Mouse (Mus musculus): Measurements from ENCODE around the gene Tmem51. TPM values are rescaled to one million over a fixed set of nuclear protein-coding genes. Genes with fewer than 3 reads are reported as not detected.

Tmem51 gene
- total RNA-seq, 1 experiment = 13.6 TPM

DNA sequence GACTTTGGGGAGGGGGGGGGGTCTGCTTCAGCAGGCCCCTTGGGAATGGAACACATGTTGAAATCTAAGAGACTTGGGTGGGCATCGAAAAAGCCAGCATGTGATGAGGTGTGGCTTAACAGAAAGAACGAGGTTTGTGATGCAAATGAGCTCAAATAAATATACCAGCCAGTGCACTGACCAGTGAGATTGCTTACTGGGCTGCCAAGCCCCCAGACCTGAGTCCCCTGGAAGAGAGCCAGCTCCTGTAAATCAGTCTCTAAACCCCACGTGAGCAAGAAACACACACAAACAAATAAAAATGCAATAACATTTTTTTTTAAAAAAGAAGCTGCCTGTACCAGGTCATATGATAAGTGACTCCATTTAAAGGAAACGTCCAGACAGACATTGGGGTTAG is 17.5 kb downstream of the Tmem51 start:
- in situ Hi-C loops (cut with MboI; ENCODE audit: low sequenced_read_pairs in 2 of 2, unreplicated experiment in 2 of 2) = no loop called here
- Histone ChIP-seq H3K36me3 (ENCODE audit: control insufficient read depth, insufficient read depth, low read length, poor library complexity, severe bottlenecking) (no peaks in the 10 kb centered on the region), H3K27ac (ENCODE audit: insufficient read depth, low read depth, low read length, poor library complexity, severe bottlenecking) (peak overlapping the region; percentile 73; the same call in 1 of the 2 replicates), H3K4me1 (ENCODE audit: control insufficient read depth in 2 of 2, insufficient read depth in 2 of 2, low read length in 2 of 2, poor library complexity in 1 of 2) (peaks cover 49 to 58% of the 10 kb centered on the region in 2 experiments), H3K9ac (ENCODE audit: insufficient read depth, low read depth, low read length, poor library complexity, severe bottlenecking) (0 out of 2 replicates have a peak overlapping the region, but pooled peaks have one; percentile 51), H3K9me3 (ENCODE audit: control insufficient read depth, insufficient read depth, low read depth, low read length) (no peaks in the 10 kb centered on the region), H3K4me3 (ENCODE audit: insufficient read depth in 1 of 2, low read depth in 1 of 2, low read length in 2 of 2, poor library complexity in 1 of 2, severe bottlenecking in 1 of 2) (no peak overlapping the region)
- DNase-seq (ENCODE audit: low read depth, low spot score) = no peak
- TF ChIP-seq CHD2 (IDR thresholded peaks at IDR 0.05; ENCODE audit: low read depth, low read length) = no peak
- TF ChIP-seq HCFC1 (IDR thresholded peaks at IDR 0.05; ENCODE audit: borderline replicate concordance, insufficient read depth, low read length) = no peak
- no peak for TF ChIP-seq MAFK (IDR thresholded peaks at IDR 0.05; ENCODE audit: insufficient read depth, low read depth, low read length)
- no peak for TF ChIP-seq ZNF384 (IDR thresholded peaks at IDR 0.05; ENCODE audit: low read depth, low read length)
- no peak for TF ChIP-seq ZC3H11A (IDR thresholded peaks at IDR 0.05; ENCODE audit: borderline replicate concordance, low read depth, low read length)

DNA sequence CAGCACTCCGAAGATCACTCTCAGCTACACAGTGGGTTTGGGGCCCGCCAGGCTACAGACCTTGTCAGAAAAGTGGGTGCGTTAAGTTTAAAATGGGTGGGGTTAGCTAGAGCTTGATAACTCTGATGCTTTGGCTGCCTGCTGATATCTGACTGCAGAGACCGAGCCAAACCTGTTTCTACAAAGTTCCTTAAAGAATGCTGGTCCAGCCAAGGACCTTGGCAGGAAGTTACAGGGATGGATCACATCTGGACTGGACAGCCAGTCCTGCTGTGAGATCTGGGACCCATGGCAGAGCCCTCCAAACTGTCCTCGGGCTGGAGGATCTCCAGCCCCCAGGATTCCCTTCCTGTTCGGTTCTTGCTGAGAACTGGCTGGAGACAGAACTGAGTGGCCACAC is 18.3 kb downstream of the Tmem51 start:
- H3K4me1 ChIP-seq (ENCODE audit: control insufficient read depth in 2 of 2, insufficient read depth in 2 of 2, low read length in 2 of 2, poor library complexity in 1 of 2) = peaks cover 54 to 61% of the 10 kb centered on the region in 2 experiments
- no peak for TF ChIP-seq HCFC1 (IDR thresholded peaks at IDR 0.05; ENCODE audit: borderline replicate concordance, insufficient read depth, low read length)
- TF ChIP-seq CHD2 (IDR thresholded peaks at IDR 0.05; ENCODE audit: low read depth, low read length) = no peak
- no peak for TF ChIP-seq ZNF384 (IDR thresholded peaks at IDR 0.05; ENCODE audit: low read depth, low read length)
- TF ChIP-seq ZC3H11A (IDR thresholded peaks at IDR 0.05; ENCODE audit: borderline replicate concordance, low read depth, low read length) = no peak
- no peak for TF ChIP-seq MAFK (IDR thresholded peaks at IDR 0.05; ENCODE audit: insufficient read depth, low read depth, low read length)
- H3K27ac ChIP-seq (ENCODE audit: insufficient read depth, low read depth, low read length, poor library complexity, severe bottlenecking) = peak overlapping the region; percentile 73

DNA sequence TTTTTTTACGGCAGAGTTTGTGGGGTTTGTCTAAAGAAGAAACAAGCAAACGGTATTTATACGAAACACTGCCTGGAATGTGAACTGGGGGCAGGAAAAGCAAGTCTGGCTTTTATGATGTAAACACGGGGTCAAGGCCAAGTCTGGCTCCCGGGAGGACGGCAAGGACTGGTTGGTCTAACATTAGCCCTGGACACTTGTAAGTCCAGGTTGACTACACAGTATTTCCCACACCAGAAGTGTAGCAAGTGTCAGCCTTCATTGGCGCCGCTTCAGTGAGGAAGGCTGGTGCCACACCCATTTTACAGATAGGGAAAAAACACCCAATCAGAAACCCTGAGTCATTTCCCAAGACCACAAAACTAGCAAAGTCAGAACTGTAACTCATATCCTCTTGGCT is 18.8 kb downstream of the Tmem51 start:
- Histone ChIP-seq H3K4me1 (ENCODE audit: control insufficient read depth in 2 of 2, insufficient read depth in 2 of 2, low read length in 2 of 2, poor library complexity in 1 of 2) (peaks cover 51 to 62% of the 10 kb centered on the region in 2 experiments), H3K4me3 (ENCODE audit: insufficient read depth in 1 of 2, low read depth in 1 of 2, low read length in 2 of 2, poor library complexity in 1 of 2, severe bottlenecking in 1 of 2) (0 out of 4 replicates have a peak overlapping the region, but pooled peaks of 1 of the 2 experiments have one; percentile 6), H3K36me3 (ENCODE audit: control insufficient read depth, insufficient read depth, low read length, poor library complexity, severe bottlenecking) (no peaks in the 10 kb centered on the region), H3K27ac (ENCODE audit: insufficient read depth, low read depth, low read length, poor library complexity, severe bottlenecking) (peak overlapping the region; percentile 73), H3K9ac (ENCODE audit: insufficient read depth, low read depth, low read length, poor library complexity, severe bottlenecking) (no peak overlapping the region), H3K9me3 (ENCODE audit: control insufficient read depth, insufficient read depth, low read depth, low read length) (no peaks in the 10 kb centered on the region)
- no peak for DNase-seq (ENCODE audit: low read depth, low spot score)
- TF ChIP-seq CHD2 (IDR thresholded peaks at IDR 0.05; ENCODE audit: low read depth, low read length) (0 out of 2 replicates have a peak, but pooled peaks have one; percentile 27), MAFK (IDR thresholded peaks at IDR 0.05; ENCODE audit: insufficient read depth, low read depth, low read length) (0 out of 2 replicates have a peak, but pooled peaks have one; percentile 26), ZC3H11A (IDR thresholded peaks at IDR 0.05; ENCODE audit: borderline replicate concordance, low read depth, low read length) (no peak), ZNF384 (IDR thresholded peaks at IDR 0.05; ENCODE audit: low read depth, low read length) (no peak), HCFC1 (IDR thresholded peaks at IDR 0.05; ENCODE audit: borderline replicate concordance, insufficient read depth, low read length) (no peak)
- in situ Hi-C loops (cut with MboI; ENCODE audit: low sequenced_read_pairs in 2 of 2, unreplicated experiment in 2 of 2) = no loop called here

More for the DNA sequence above, 18.3 kb downstream of the Tmem51 start:
- H3K9ac ChIP-seq (ENCODE audit: insufficient read depth, low read depth, low read length, poor library complexity, severe bottlenecking) = peak overlapping the region; percentile 33; the same call in 1 of the 2 replicates
- in situ Hi-C loops (cut with MboI; ENCODE audit: low sequenced_read_pairs in 2 of 2, unreplicated experiment in 2 of 2) = no loop called here
- no peak for DNase-seq (ENCODE audit: low read depth, low spot score)
- H3K4me3 ChIP-seq (ENCODE audit: insufficient read depth in 1 of 2, low read depth in 1 of 2, low read length in 2 of 2, poor library complexity in 1 of 2, severe bottlenecking in 1 of 2) = no peak overlapping the region
- no peaks in the 10 kb centered on the region for H3K9me3 ChIP-seq (ENCODE audit: control insufficient read depth, insufficient read depth, low read depth, low read length)
- no peaks in the 10 kb centered on the region for H3K36me3 ChIP-seq (ENCODE audit: control insufficient read depth, insufficient read depth, low read length, poor library complexity, severe bottlenecking)

DNA sequence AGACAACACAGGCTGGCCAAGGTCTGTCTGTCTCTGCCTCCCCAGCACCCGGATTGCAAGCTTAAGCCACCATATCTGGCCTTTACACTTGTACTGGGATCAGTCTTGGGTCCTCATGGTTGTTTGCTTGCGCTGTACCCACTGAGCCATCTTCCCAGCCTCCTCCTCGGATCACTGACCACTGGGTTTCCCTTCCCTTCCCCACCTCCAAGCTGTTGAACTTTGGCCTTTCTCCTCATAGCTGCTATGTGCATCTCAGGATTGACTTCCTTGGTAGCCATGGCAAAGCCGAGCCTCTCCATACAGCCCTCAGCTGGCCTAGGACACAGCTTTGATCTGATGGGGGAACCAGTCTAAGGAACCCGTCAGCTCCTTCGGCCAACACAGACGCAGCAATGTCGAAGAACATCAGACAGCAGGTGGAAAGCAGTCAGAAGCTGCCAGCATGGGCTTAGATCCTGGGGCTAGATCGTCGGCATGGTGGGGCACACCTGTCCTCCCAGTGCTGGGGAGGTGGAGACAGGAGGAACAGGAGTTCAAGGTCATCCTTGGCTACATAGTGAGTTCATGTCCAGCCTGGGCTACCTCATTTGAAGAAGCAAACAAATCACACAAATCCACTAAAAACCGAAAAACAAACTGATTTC is 19.4 kb downstream of the Tmem51 start:
- TF ChIP-seq ZNF384 (IDR thresholded peaks at IDR 0.05; ENCODE audit: low read depth, low read length) (no peak), ZC3H11A (IDR thresholded peaks at IDR 0.05; ENCODE audit: borderline replicate concordance, low read depth, low read length) (no peak), HCFC1 (IDR thresholded peaks at IDR 0.05; ENCODE audit: borderline replicate concordance, insufficient read depth, low read length) (no peak), CHD2 (IDR thresholded peaks at IDR 0.05; ENCODE audit: low read depth, low read length) (no peak)
- Histone ChIP-seq H3K9ac (ENCODE audit: insufficient read depth, low read depth, low read length, poor library complexity, severe bottlenecking) (no peak overlapping the region), H3K9me3 (ENCODE audit: control insufficient read depth, insufficient read depth, low read depth, low read length) (no peaks in the 10 kb centered on the region), H3K4me3 (ENCODE audit: insufficient read depth in 1 of 2, low read depth in 1 of 2, low read length in 2 of 2, poor library complexity in 1 of 2, severe bottlenecking in 1 of 2) (no peak overlapping the region), H3K4me1 (ENCODE audit: control insufficient read depth in 2 of 2, insufficient read depth in 2 of 2, low read length in 2 of 2, poor library complexity in 1 of 2) (peaks cover 48 to 64% of the 10 kb centered on the region in 2 experiments), H3K27ac (ENCODE audit: insufficient read depth, low read depth, low read length, poor library complexity, severe bottlenecking) (peak overlapping the region; percentile 73), H3K36me3 (ENCODE audit: control insufficient read depth, insufficient read depth, low read length, poor library complexity, severe bottlenecking) (no peaks in the 10 kb centered on the region)
- DNase-seq (ENCODE audit: low read depth, low spot score) = no peak
- in situ Hi-C loops (cut with MboI; ENCODE audit: low sequenced_read_pairs in 2 of 2, unreplicated experiment in 2 of 2) = no loop called here
